Mouse (Mus musculus) midbrain, embryonic 10.5 days (tissue): Measurements from ENCODE around the gene Efcab5. TPM values are rescaled to one million over a fixed set of nuclear protein-coding genes. Genes with fewer than 3 reads are reported as not detected.

Experiments
- microRNA counts: library from miRNA; unstranded; fragments of <30 nt; microRNA quantifications from one replicate; lab custom pipeline; 2017
- microRNA-seq: library from miRNA; unstranded; fragments of <30 nt; microRNA quantifications from one replicate; pipeline ENCODE4, GENCODE M21; 2017
- polyA plus RNA-seq: library from polyadenylated mRNA; unstranded; fragments of >200 nt; fragmentation: Nextera tagmentation; extraction: Ambion mirVana; gene quantifications from 2 replicates; pipeline ENCODE4 v1.2.1, GENCODE M21; 2016

The Efcab5 gene
- polyA plus RNA-seq, 1 experiment from 2014 or later: 0.11 TPM

MicroRNAs encoded within 50 kb of the gene (microRNA counts, 519-probe panel; counts per million panel counts)
- microRNA mmu-miR-423-3p (lab: Ali Mortazavi, UCI): 5,902 counts per million, percentile 45 among the panel's probes with 10 or more counts
- 2,974 counts per million, percentile 12 among the panel's probes with 10 or more counts for microRNA mmu-miR-423-5p (lab: Ali Mortazavi, UCI)

Small RNA genes lying within 50 kb of the gene (microRNA-seq; reads per million reads assigned to microRNA genes)
- 9,843 reads per million, percentile 95 among the genes with 10 or more reads in this experiment for gene Mir423

Other genes starting within 250 kb of the Efcab5 start
- gene Slc6a4, start 190.4 kb downstream of the Efcab5 start, polyA plus RNA-seq: 0.44 and 0.45 TPM in 2 replicates
- 52.4 and 61.1 TPM in 2 replicates for gene Nsrp1, start 110.5 kb downstream of the Efcab5 start, polyA plus RNA-seq
- gene Ssh2, start 27.3 kb upstream of the Efcab5 start, polyA plus RNA-seq: 7.7 and 11.0 TPM in 2 replicates